Mouse (Mus musculus): ENCODE measurements around the gene Ifit1bl2. TPM values are rescaled to one million over a fixed set of nuclear protein-coding genes. Genes with fewer than 3 reads are reported as not detected.
A peak's percentile ranks its signal among the peaks of the same experiment; 100 is the strongest.

Gene Ifit1bl2
- polyA plus RNA-seq (2015; fragmentation: Nextera tagmentation; extraction: Ambion mirVana): 0.38 and 0.41 TPM in 2 replicates

GRCm38 (mm10) chr19:34640623-34641022 lies at the start of gene Ifit1bl2, which contains the start of gene Ifit1:
TSS of gene Ifit1bl2 (minus strand) at chr19:34640743.
TSS of gene Ifit1 (plus strand) at chr19:34640871.
- 62% methylated on average over 4 of the region's 4 CpGs for WGBS
- Histone ChIP-seq H3K27ac (replicated peaks) (no peak within 1 kb of the TSS), H3K36me3 (no peaks in the 10 kb centered on the region), H3K9me3 (replicated peaks) (no peaks in the 10 kb centered on the region), H3K9ac (replicated peaks) (no peak within 1 kb of the TSS), H3K4me3 (replicated peaks) (no peak within 1 kb of the TSS), H3K4me1 (no peaks in the 10 kb centered on the region), H3K27me3 (replicated peaks) (no peaks in the 10 kb centered on the region), H3K4me2 (no peak within 1 kb of the TSS)
- no peak for ATAC-seq (ENCODE audit: low FRiP score)

GRCm38 (mm10) chr19:34685530-34685929 lies 45.0 kb upstream of the Ifit1bl2 start:
- no peak for ATAC-seq (ENCODE audit: low FRiP score)
- Histone ChIP-seq H3K27ac (replicated peaks) (no peak overlapping the region), H3K36me3 (no peaks in the 10 kb centered on the region), H3K9me3 (replicated peaks) (no peaks in the 10 kb centered on the region), H3K4me2 (no peak overlapping the region), H3K4me3 (replicated peaks) (no peak overlapping the region), H3K9ac (replicated peaks) (no peak overlapping the region), H3K4me1 (no peaks in the 10 kb centered on the region), H3K27me3 (replicated peaks) (no peaks in the 10 kb centered on the region)
- 94% methylated on average over 1 of the region's 1 CpGs for WGBS

- H3K27ac ChIP-seq (replicated peaks): no peak overlapping the region
- no peaks in the 10 kb centered on the region for H3K4me1 ChIP-seq
- no peak overlapping the region for H3K4me3 ChIP-seq (replicated peaks)
- H3K36me3 ChIP-seq: no peaks in the 10 kb centered on the region
- no peak overlapping the region for H3K4me2 ChIP-seq
- no peaks in the 10 kb centered on the region for H3K27me3 ChIP-seq (replicated peaks)
- 69% methylated on average over 1 of the region's 1 CpGs for WGBS
- no peak overlapping the region for H3K9ac ChIP-seq (replicated peaks)
- no peaks in the 10 kb centered on the region for H3K9me3 ChIP-seq (replicated peaks)
- ATAC-seq (ENCODE audit: low FRiP score): no peak
These were observed 44.3 kb upstream of the Ifit1bl2 start for GRCm38 (mm10) chr19:34684857-34685256.

DNA sequence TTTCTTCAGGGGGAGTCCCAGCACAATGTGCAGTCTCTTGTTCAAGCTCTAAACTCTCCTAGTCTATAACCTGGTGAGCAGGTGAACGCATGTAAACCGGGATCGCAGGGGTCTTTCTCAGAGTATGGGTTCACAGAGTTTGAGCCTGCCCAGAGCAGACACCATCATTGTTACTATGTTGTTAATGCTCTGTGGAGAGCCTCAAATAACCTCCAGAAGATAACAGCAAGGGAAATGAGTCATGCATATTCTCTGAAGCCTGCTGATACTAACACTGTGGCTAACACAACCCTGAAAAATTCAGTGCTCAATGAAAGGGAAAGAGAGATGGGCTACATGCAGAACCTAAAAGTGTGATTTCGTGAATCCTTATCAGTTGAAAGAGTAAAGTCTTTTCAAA lies 37.9 kb upstream of the Ifit1bl2 start:
- Histone ChIP-seq H3K4me3 (replicated peaks) (no peak overlapping the region), H3K9me3 (replicated peaks) (no peaks in the 10 kb centered on the region), H3K27me3 (replicated peaks) (no peaks in the 10 kb centered on the region), H3K4me1 (no peaks in the 10 kb centered on the region), H3K9ac (replicated peaks) (no peak overlapping the region), H3K27ac (replicated peaks) (no peak overlapping the region), H3K4me2 (no peak overlapping the region), H3K36me3 (no peaks in the 10 kb centered on the region)
- no peak for ATAC-seq (ENCODE audit: low FRiP score)
- WGBS: 91% methylated on average over 4 of the region's 4 CpGs

- WGBS: 64% methylated on average over 7 of the region's 7 CpGs
- Histone ChIP-seq H3K9me3 (replicated peaks) (no peaks in the 10 kb centered on the region), H3K4me3 (replicated peaks) (no peak overlapping the region), H3K4me1 (no peaks in the 10 kb centered on the region), H3K9ac (replicated peaks) (no peak overlapping the region), H3K36me3 (no peaks in the 10 kb centered on the region), H3K27me3 (replicated peaks) (no peaks in the 10 kb centered on the region), H3K4me2 (no peak overlapping the region), H3K27ac (replicated peaks) (no peak overlapping the region)
- ATAC-seq (ENCODE audit: low FRiP score): no peak
These were observed 32.9 kb upstream of the Ifit1bl2 start for GRCm38 (mm10) chr19:34673476-34673875.

GRCm38 (mm10) chr19:34666127-34666526 lies 25.6 kb upstream of the Ifit1bl2 start:
- 3% methylated on average over 5 of the region's 5 CpGs for WGBS
- no peak for ATAC-seq (ENCODE audit: low FRiP score)
- no peak overlapping the region for H3K4me2 ChIP-seq
- H3K9me3 ChIP-seq (replicated peaks): no peaks in the 10 kb centered on the region
- no peaks in the 10 kb centered on the region for H3K36me3 ChIP-seq
- H3K4me3 ChIP-seq (replicated peaks): no peak overlapping the region
- no peaks in the 10 kb centered on the region for H3K27me3 ChIP-seq (replicated peaks)
- H3K27ac ChIP-seq (replicated peaks): no peak overlapping the region
- no peak overlapping the region for H3K9ac ChIP-seq (replicated peaks)
- no peaks in the 10 kb centered on the region for H3K4me1 ChIP-seq

GRCm38 (mm10) chr19:34662740-34663139 lies 22.2 kb upstream of the Ifit1bl2 start:
- WGBS: 56% methylated on average over 5 of the region's 5 CpGs

DNA sequence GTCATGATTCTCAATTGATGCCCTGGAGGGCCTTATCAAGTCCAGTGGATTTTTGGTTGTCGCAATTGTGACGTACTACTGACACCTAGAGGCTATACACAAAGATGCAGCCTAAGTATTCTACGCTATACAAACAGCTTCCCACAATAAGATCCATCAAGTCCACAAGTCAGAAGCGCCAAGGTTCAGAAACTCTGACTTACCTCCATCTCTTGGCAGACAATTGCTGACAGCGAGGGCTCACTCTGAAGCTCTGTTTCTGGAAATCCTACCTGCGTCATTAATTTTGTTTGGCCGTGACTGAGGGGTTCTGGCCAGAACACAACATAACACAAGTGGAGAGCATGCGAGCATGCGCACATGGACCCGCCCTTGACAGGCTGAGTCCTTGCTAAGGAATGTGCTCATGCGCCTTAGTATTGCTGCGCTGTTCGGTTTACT lies 21.5 kb upstream of the Ifit1bl2 start:
- H3K27me3 ChIP-seq (replicated peaks): no peaks in the 10 kb centered on the region
- ATAC-seq (ENCODE audit: low FRiP score): peak; percentile 98
- no peaks in the 10 kb centered on the region for H3K4me1 ChIP-seq
- H3K4me2 ChIP-seq: peak overlapping the region; percentile 53
- H3K27ac ChIP-seq (replicated peaks): no peak overlapping the region
- H3K9ac ChIP-seq (replicated peaks): no peak overlapping the region
- WGBS: 19% methylated on average over 13 of the region's 13 CpGs
- H3K9me3 ChIP-seq (replicated peaks): no peaks in the 10 kb centered on the region
- no peaks in the 10 kb centered on the region for H3K36me3 ChIP-seq
- H3K4me3 ChIP-seq (replicated peaks): peak overlapping the region; percentile 40

More at GRCm38 (mm10) chr19:34662740-34663139, 22.2 kb upstream of the Ifit1bl2 start:
- no peaks in the 10 kb centered on the region for H3K36me3 ChIP-seq
- no peaks in the 10 kb centered on the region for H3K4me1 ChIP-seq
- ATAC-seq (ENCODE audit: low FRiP score): 0 out of 2 replicates have a peak, but pooled peaks have one; percentile 5
- no peaks in the 10 kb centered on the region for H3K9me3 ChIP-seq (replicated peaks)
- no peak overlapping the region for H3K9ac ChIP-seq (replicated peaks)
- no peak overlapping the region for H3K27ac ChIP-seq (replicated peaks)
- H3K27me3 ChIP-seq (replicated peaks): no peaks in the 10 kb centered on the region
- H3K4me2 ChIP-seq: 0 out of 2 replicates have a peak overlapping the region, but pooled peaks have one; percentile 53
- H3K4me3 ChIP-seq (replicated peaks): no peak overlapping the region

DNA sequence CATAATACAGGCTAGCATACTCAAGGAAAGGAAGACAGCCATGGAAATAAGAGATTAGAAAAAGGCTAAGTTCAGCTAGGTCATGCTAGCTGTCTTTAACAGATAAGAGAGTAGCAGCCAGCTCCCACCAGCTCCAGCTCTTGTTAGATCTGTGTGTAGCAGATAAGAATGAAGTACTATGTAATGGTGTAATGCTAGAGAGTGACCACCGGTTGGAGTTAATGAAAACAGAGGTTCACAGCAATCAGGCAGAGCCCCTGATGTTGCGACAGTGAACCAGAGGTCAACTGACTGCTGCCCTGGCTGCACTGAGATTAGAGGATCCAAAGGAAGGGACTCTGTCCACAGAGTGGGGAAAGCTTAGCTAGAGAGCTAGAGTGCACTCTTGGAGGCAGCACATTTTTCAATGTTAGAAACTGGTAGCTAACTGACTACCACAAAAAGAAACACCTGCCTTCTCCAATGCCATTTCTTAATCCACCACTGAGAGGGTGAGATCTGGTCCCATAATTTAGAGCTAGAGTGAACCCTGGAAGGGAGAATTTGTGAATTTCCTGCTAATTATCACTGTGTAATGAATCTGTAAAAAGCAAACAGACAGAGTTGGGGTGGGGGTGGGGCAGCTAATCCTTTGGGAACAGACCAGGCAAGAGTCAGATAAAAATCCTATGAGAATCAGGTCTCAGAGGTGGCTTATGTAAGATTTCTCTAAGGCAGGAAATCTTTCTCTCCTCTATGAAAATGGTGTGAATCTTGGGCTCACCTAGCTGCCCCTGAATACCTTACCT lies 16.2 kb upstream of the Ifit1bl2 start:
- Histone ChIP-seq H3K27me3 (replicated peaks) (no peaks in the 10 kb centered on the region), H3K4me1 (no peaks in the 10 kb centered on the region), H3K9me3 (replicated peaks) (no peaks in the 10 kb centered on the region), H3K9ac (replicated peaks) (no peak overlapping the region), H3K4me2 (no peak overlapping the region), H3K27ac (replicated peaks) (no peak overlapping the region), H3K36me3 (no peaks in the 10 kb centered on the region), H3K4me3 (replicated peaks) (no peak overlapping the region)
- 44% methylated on average over 2 of the region's 2 CpGs for WGBS
- ATAC-seq (ENCODE audit: low FRiP score): no peak

GRCm38 (mm10) chr19:34655227-34655805 lies 14.8 kb upstream of the Ifit1bl2 start:
- H3K27ac ChIP-seq (replicated peaks): no peak overlapping the region
- H3K9me3 ChIP-seq (replicated peaks): no peaks in the 10 kb centered on the region
- no peaks in the 10 kb centered on the region for H3K4me1 ChIP-seq
- WGBS: 83% methylated on average over 10 of the region's 10 CpGs
- no peak overlapping the region for H3K9ac ChIP-seq (replicated peaks)
- H3K27me3 ChIP-seq (replicated peaks): no peaks in the 10 kb centered on the region
- H3K4me3 ChIP-seq (replicated peaks): no peak overlapping the region
- no peaks in the 10 kb centered on the region for H3K36me3 ChIP-seq
- no peak for ATAC-seq (ENCODE audit: low FRiP score)
- H3K4me2 ChIP-seq: no peak overlapping the region

GRCm38 (mm10) chr19:34650997-34651396 lies 10.5 kb upstream of the Ifit1bl2 start:
- 87% methylated on average over 6 of the region's 6 CpGs for WGBS
- H3K9me3 ChIP-seq (replicated peaks): no peaks in the 10 kb centered on the region
- H3K27me3 ChIP-seq (replicated peaks): no peaks in the 10 kb centered on the region
- no peak overlapping the region for H3K4me2 ChIP-seq
- H3K36me3 ChIP-seq: no peaks in the 10 kb centered on the region
- no peaks in the 10 kb centered on the region for H3K4me1 ChIP-seq
- no peak for ATAC-seq (ENCODE audit: low FRiP score)
- H3K4me3 ChIP-seq (replicated peaks): no peak overlapping the region
- H3K9ac ChIP-seq (replicated peaks): no peak overlapping the region
- H3K27ac ChIP-seq (replicated peaks): no peak overlapping the region

- Histone ChIP-seq H3K9ac (replicated peaks) (no peak overlapping the region), H3K4me3 (replicated peaks) (no peak overlapping the region), H3K4me1 (no peaks in the 10 kb centered on the region), H3K36me3 (no peaks in the 10 kb centered on the region), H3K4me2 (no peak overlapping the region), H3K27ac (replicated peaks) (no peak overlapping the region), H3K27me3 (replicated peaks) (no peaks in the 10 kb centered on the region), H3K9me3 (replicated peaks) (no peaks in the 10 kb centered on the region)
- 92% methylated on average over 3 of the region's 3 CpGs for WGBS
- no peak for ATAC-seq (ENCODE audit: low FRiP score)
These were observed 9.7 kb upstream of the Ifit1bl2 start for GRCm38 (mm10) chr19:34650276-34650675.
